Mouse (Mus musculus) left cerebral cortex, adult 11 months (tissue): ENCODE results near the gene Sesn3.
A peak's percentile ranks its signal among the peaks of the same experiment; 100 is the strongest.

Experiments
- DNase-seq: peaks from one replicate; pipeline ENCODE4 v3.0.0; 2022; ENCODE audit warnings: low spot score

Gene Sesn3

DNA sequence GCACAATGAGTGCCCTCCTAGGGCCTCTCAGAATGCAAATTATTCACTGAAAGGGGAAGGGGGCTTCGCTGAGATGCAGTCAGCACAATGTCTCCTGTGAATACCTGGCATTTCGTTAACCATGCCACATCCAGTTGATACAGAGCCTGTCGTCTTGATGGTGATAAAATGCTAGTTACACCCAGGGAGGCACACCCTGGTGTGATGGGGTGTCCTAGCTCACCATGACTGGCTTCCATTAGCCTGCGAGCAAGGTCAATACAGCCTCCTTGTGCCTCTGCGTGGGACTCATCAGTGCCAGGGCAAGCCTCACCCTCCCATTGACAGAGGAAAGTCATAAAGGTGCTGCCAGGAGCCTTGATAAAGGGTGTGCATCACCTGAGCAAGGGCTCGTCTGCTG is 80.0 kb downstream of the Sesn3 start:
- no peak for DNase-seq

GRCm38 (mm10) chr9:14357033-14357432 is 82.2 kb downstream of the Sesn3 start:
- DNase-seq = no peak

DNA sequence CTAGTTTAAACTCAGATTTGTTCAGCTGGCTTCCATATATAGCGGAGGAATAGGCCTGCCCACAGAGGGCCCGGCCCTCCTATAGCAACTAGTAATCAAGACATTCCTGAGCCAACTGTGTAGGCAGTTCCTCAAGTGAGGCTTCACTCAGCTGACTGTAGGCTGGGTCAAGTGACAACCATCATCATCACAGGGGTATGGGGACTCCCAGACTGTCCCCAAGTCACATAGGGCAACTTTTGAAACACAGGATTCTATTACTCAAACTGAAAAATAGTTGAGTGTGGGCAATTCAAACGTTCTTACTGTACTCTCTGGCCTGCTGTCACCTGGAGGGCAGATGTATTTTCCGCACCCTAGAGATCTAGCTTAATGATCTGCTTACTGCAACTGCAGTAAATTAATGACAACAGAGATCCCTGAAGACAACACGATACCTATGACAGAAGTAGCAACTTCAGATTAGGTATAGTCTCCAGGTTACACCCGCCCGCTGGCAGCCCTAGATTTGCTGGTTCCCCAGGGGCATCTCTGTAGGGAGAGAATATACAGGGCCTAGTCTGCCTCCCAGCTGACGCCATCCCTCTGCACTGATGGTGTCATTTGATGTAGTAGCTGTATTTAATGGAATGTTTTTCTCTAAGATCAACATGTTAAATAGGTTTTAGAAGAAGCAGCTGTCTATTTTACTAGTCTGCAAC is 87.4 kb downstream of the Sesn3 start:
- no peak for DNase-seq

GRCm38 (mm10) chr9:14363540-14363939 is 88.7 kb downstream of the Sesn3 start:
- DNase-seq = no peak

GRCm38 (mm10) chr9:14364719-14365118 is 89.9 kb downstream of the Sesn3 start:
- no peak for DNase-seq

- DNase-seq = no peak
Measured at GRCm38 (mm10) chr9:14365481-14366125, 90.7 kb downstream of the Sesn3 start.

- DNase-seq = no peak
Measured at GRCm38 (mm10) chr9:14367850-14368249, 93.0 kb downstream of the Sesn3 start.

GRCm38 (mm10) chr9:14369271-14369670 is 94.4 kb downstream of the Sesn3 start:
- DNase-seq = no peak

DNA sequence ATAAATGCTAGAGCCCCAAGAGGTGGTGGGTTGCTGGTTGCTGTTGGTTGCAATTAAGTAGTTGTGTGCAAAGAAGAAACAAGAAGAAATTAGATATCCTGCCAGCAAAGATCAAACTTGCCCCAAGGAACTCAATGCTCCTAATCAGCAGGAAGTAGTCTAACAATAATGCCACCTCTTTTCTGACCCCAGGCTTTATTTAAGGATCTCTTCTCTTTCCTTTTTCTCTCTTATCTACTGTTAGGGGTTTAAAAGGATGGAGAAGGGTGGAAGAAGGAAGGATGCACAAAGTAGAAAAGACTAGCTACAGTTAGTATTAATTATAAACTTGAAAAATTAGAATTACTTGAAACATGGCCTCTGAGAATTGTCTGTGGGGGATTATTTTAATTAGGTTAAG is 97.6 kb downstream of the Sesn3 start:
- no peak for DNase-seq

DNA sequence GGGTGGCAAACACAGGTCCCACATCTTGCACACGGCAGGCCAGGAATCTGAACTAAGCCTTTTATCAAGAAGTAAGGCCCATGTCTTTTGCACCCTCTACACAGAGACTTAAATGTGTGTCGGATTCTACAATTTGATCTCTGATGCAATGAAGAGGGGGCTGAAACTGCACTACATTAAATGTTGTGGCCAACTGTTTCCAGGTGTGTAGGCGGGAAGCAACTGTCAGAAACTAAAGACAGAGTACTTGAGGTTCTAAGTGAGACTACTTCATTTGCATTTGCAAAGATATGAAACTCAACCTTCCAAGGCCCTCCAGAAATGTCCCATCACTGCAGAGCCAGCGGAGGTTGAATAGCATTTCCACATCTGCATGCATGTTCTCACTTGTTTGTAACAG is 101.3 kb downstream of the Sesn3 start:
- DNase-seq = no peak

GRCm38 (mm10) chr9:14378151-14378550 is 103.3 kb downstream of the Sesn3 start:
- no peak for DNase-seq

GRCm38 (mm10) chr9:14379769-14380385 is 105.0 kb downstream of the Sesn3 start:
- DNase-seq = no peak

DNA sequence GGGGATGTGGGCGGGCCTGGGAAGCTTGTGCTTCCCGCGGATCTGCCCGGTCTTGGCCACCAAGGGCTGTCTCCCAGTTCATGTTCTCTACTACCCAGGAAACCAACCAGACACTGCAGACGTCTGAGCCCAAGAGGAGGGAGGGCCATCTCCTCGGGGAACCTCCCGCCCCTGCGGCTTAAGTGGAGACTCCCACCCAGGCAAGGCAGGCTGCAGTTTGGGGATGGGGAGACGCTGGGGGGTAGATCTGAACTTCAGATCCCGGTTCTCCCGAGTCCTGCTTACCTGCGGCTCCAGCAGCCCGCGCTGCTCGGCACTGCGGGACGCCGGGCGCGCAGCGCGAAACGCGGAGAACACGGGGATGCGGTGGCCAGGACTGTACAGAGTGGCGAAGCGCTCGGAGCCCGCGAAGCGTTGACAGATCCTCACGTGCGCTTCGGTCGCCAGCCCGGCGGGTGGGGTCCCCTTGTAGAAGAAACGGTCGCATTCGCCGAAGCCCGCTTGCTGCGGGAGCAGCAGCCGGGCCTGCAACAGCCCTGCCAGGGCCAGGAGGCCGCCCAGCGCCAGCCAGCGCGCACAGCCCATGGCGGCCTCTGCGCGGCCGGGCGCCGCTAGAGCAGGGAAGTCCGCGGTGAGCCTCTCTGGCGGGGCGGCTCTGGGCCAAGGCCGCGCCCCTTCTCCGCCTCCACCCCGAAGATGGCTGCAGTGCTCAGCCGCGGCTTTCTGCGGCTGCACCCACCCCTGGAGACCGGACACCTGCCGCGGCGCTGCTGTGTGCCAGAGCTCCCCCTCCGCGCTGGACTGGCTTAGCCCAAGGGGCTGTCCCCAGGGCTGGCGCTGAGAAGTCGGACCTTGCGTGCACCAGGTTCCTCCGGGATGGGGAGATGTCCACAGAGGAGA is 105.8 kb downstream of the Sesn3 start:
- DNase-seq = peak; percentile 77

GRCm38 (mm10) chr9:14381353-14382055 is 106.6 kb downstream of the Sesn3 start, which contains the start of gene Endod1:
Endod1 (minus strand) TSS chr9:14381507.
- no peak for DNase-seq

- no peak for DNase-seq
Measured at GRCm38 (mm10) chr9:14382256-14382791, 107.5 kb downstream of the Sesn3 start.
